Mouse (Mus musculus): ENCODE measurements around the gene Bicd2. TPM values are rescaled to one million over a fixed set of nuclear protein-coding genes. Genes with fewer than 3 reads are reported as not detected.

The Bicd2 gene
- total RNA-seq, 2 experiments from 2014 or later = 47.1 to 53.5 TPM

Other genes starting within 250 kb of the Bicd2 start
- gene Wnk2, start 193.6 kb upstream of the Bicd2 start, total RNA-seq (2021) = 10 to 100 TPM; 88.2 to 98.9 TPM
- gene Ninj1, start 154.1 kb upstream of the Bicd2 start, total RNA-seq (2021) = 10 to 100 TPM; 23.6 to 25.1 TPM
- gene Card19, start 125.5 kb upstream of the Bicd2 start, total RNA-seq (2021) = 10 to 100 TPM; 14.7 to 16.2 TPM
- 1 to 10 TPM; 2.5 to 3.1 TPM for gene Susd3, start 92.9 kb upstream of the Bicd2 start, total RNA-seq (2021)
- gene Fgd3, start 21.3 kb upstream of the Bicd2 start, total RNA-seq (2021) = 1 to 10 TPM; 6.2 to 7.7 TPM
- gene Ippk, start 79.7 kb downstream of the Bicd2 start, total RNA-seq (2021) = 10 to 100 TPM; 29.8 to 31.1 TPM
- 1 to 10 TPM in 1 of 2 experiments, under 1 TPM in 1; 0.85 to 1.9 TPM for gene Tes3-ps, start 151.7 kb downstream of the Bicd2 start, total RNA-seq (2021)
- 1 to 10 TPM; 4.7 to 5.3 TPM for gene Ecm2, start 163.2 kb downstream of the Bicd2 start, total RNA-seq (2021)
- 1 to 10 TPM; 1.4 to 1.6 TPM for gene Aspn, start 202.9 kb downstream of the Bicd2 start, total RNA-seq (2021)
- under 1 TPM in 1 of 2 experiments, not detected in 1; 0.57 TPM for gene Omd, start 240.9 kb downstream of the Bicd2 start, total RNA-seq (2021)

All from layer of hippocampus, postnatal 25 days (tissue).